Comparison of ENCODE assay signal across 12 mouse cellular contexts in the genomic region with DNA sequence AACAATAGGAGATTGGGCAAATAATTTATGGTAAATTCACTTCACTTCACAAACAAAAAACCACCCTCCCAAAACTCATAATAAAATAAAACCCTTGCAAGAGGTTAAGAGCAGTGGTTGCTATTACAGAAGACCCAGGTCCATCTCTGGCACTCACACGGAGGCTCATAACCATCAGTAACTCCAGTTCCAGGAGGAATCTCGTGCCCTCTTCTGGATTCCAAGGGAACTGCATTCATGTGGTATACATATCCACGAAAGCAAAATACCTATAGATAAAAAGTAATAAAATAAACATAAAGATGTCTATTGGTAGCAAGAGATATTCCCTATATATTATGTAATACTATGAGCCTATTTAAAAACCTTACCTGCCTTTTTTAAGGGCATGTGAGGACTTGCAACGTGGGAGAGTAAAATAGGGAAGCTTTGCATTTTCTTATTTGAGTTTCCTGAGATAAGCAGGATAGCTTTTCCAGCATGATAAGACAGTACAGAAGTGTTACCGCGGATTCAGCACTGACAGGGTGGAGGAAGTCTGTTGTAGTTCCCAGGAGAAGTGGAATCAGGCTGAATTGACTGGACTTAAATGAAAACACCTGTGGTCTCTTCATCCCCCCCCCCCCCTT. TPM values are rescaled to one million over a fixed set of nuclear protein-coding genes. Genes with fewer than 3 reads are reported as not detected.
DNase-seq lines count a peak whose midpoint lies in the region; ATAC-seq and TF ChIP-seq lines count a peak whose summit lies in the region.
"Had no signal": no experiment of that assay in that cellular context is flagged by ENCODE, and none has a peak within 500 bp of the region (broad histone marks: within the 10 kb centered on the region; RNA-seq: fewer than 3 reads in every experiment).

No protein-coding gene starts in this region.

- peak; percentile 10 for DNase-seq in CD4-positive, CD25-positive, alpha-beta regulatory T cell, adult 2 months (ENCODE audit: low read depth, low spot score)
- peak; percentile 34 for DNase-seq in 3T3-L1 (ENCODE audit: low read depth, low spot score)
- peak; percentile 32 for DNase-seq in c-Kit-positive CD71-positive TER-119-positive erythroid progenitor cells, embryonic 14.5 days (ENCODE audit: low spot score)
- no peak for DNase-seq in forebrain, embryonic 11.5 days (ENCODE audit: low spot score)
- DNase-seq in layer of hippocampus, adult 18-20 months (ENCODE audit: low spot score in 2 of 2) = no peak

- H3K4me1 ChIP-seq in intestine, postnatal 0 days (replicated peaks; ENCODE audit: control insufficient read depth, insufficient read depth, low read length) = no peaks in the 10 kb centered on the region
- no peaks in the 10 kb centered on the region for H3K4me1 ChIP-seq in intestine, embryonic 16.5 days (ENCODE audit: control insufficient read depth, insufficient read depth, low read length)
- H3K4me1 ChIP-seq in forebrain, embryonic 11.5 days (replicated peaks; ENCODE audit: control insufficient read depth, insufficient read depth, low read length) = peaks cover 2% of the 10 kb centered on the region; the same call in 1 of the 2 replicates
- H3K4me1 ChIP-seq: heart, embryonic 15.5 days had no signal

- H3K9me3 ChIP-seq in intestine, postnatal 0 days (ENCODE audit: control insufficient read depth) = no peaks in the 10 kb centered on the region
- H3K9me3 ChIP-seq in intestine, embryonic 16.5 days (ENCODE audit: control insufficient read depth, low read length) = no peaks in the 10 kb centered on the region
- H3K9me3 ChIP-seq in forebrain, embryonic 11.5 days (ENCODE audit: control insufficient read depth, low read length) = no peaks in the 10 kb centered on the region
- H3K9me3 ChIP-seq: heart, embryonic 15.5 days; limb, embryonic 13.5 days; midbrain, embryonic 10.5 days; neural tube, embryonic 15.5 days had no signal

- no peak overlapping the region for H3K4me3 ChIP-seq in intestine, postnatal 0 days (ENCODE audit: low read depth, low read length)
- H3K4me3 ChIP-seq in intestine, embryonic 16.5 days (ENCODE audit: low read length) = no peak overlapping the region
- no peak overlapping the region for H3K4me3 ChIP-seq in forebrain, embryonic 11.5 days (ENCODE audit: low read depth, low read length)
- H3K4me3 ChIP-seq: heart, embryonic 15.5 days; limb, embryonic 13.5 days; midbrain, embryonic 10.5 days; neural tube, embryonic 15.5 days had no signal

- no peak overlapping the region for H3K4me2 ChIP-seq in intestine, postnatal 0 days (replicated peaks; ENCODE audit: low read depth)
- H3K4me2 ChIP-seq in intestine, embryonic 16.5 days (ENCODE audit: low read depth, low read length) = no peak overlapping the region
- no peak overlapping the region for H3K4me2 ChIP-seq in forebrain, embryonic 11.5 days (ENCODE audit: low read depth, low read length, severe bottlenecking)
- H3K4me2 ChIP-seq: heart, embryonic 15.5 days; limb, embryonic 13.5 days; neural tube, embryonic 15.5 days had no signal

- 46% methylated on average over 6 of the region's 6 CpGs for WGBS in intestine, postnatal 0 days
- 55% methylated on average over 6 of the region's 6 CpGs for WGBS in intestine, embryonic 16.5 days
- WGBS in forebrain, embryonic 11.5 days = 61% methylated on average over 6 of the region's 6 CpGs

- no peak for ATAC-seq in CD4-positive, CD25-positive, alpha-beta regulatory T cell, adult 4 months
- ATAC-seq in intestine, postnatal 0 days = no peak
- no peak for ATAC-seq in intestine, embryonic 16.5 days
- ATAC-seq in forebrain, embryonic 11.5 days (replicated peaks; ENCODE audit: low FRiP score) = no peak

- H3K27ac ChIP-seq in intestine, postnatal 0 days (ENCODE audit: low read depth, low read length) = no peak overlapping the region
- H3K27ac ChIP-seq in intestine, embryonic 16.5 days (ENCODE audit: low read length) = no peak overlapping the region
- H3K27ac ChIP-seq in forebrain, embryonic 11.5 days (ENCODE audit: low read depth, low read length) = no peak overlapping the region
- H3K27ac ChIP-seq: heart, embryonic 15.5 days; limb, embryonic 13.5 days; midbrain, embryonic 10.5 days; neural tube, embryonic 15.5 days had no signal

- H3K27me3 ChIP-seq in intestine, postnatal 0 days (replicated peaks; ENCODE audit: control insufficient read depth, insufficient read depth, low read length) = 0 out of 2 replicates have a peak, but pooled peaks cover 5% of the 10 kb centered on the region
- H3K27me3 ChIP-seq in intestine, embryonic 16.5 days (replicated peaks; ENCODE audit: control insufficient read depth, insufficient read depth, low read length) = no peaks in the 10 kb centered on the region
- no peaks in the 10 kb centered on the region for H3K27me3 ChIP-seq in forebrain, embryonic 11.5 days (ENCODE audit: control insufficient read depth, insufficient read depth, low read length)
- H3K27me3 ChIP-seq: heart, embryonic 15.5 days; limb, embryonic 13.5 days; neural tube, embryonic 15.5 days had no signal

- no peaks in the 10 kb centered on the region for H3K36me3 ChIP-seq in intestine, postnatal 0 days (ENCODE audit: control insufficient read depth, insufficient read depth)
- H3K36me3 ChIP-seq in intestine, embryonic 16.5 days (ENCODE audit: control insufficient read depth, insufficient read depth, low read length) = no peaks in the 10 kb centered on the region
- H3K36me3 ChIP-seq in forebrain, embryonic 11.5 days (ENCODE audit: control insufficient read depth, insufficient read depth, low read length) = no peaks in the 10 kb centered on the region
- H3K36me3 ChIP-seq: heart, embryonic 15.5 days; limb, embryonic 13.5 days; midbrain, embryonic 10.5 days; neural tube, embryonic 15.5 days had no signal

- H3K9ac ChIP-seq in intestine, postnatal 0 days (ENCODE audit: low read depth, low read length) = no peak overlapping the region
- no peak overlapping the region for H3K9ac ChIP-seq in intestine, embryonic 16.5 days (ENCODE audit: low read depth, low read length)
- no peak overlapping the region for H3K9ac ChIP-seq in forebrain, embryonic 11.5 days (ENCODE audit: low read length)
- H3K9ac ChIP-seq: heart, embryonic 15.5 days; limb, embryonic 13.5 days; neural tube, embryonic 15.5 days had no signal

- TF ChIP-seq CTCF in intestine, postnatal 0 days (IDR thresholded peaks at IDR 0.05; ENCODE audit: low read depth) = peak; percentile 59

RNA-seq across cellular contexts. Expression of gene Max, which starts 49.2 kb away (rescaled TPM):
- 100 to 1,000 TPM in 1 of 2 experiments, 10 to 100 TPM in 1; 38.1 to 126 TPM for polyA plus RNA-seq in CD4-positive, CD25-positive, alpha-beta regulatory T cell, adult 4 months (2017; shearing (Covaris generic))
- polyA plus RNA-seq in intestine, postnatal 0 days (2015; fragmentation: Nextera tagmentation; extraction: Ambion mirVana) = 24.7 and 27.7 TPM in 2 replicates
- 14.2 and 15.0 TPM in 2 replicates for polyA plus RNA-seq in intestine, embryonic 16.5 days (2015; fragmentation: Nextera tagmentation; extraction: Ambion mirVana)
- 19.4 and 21.5 TPM in 2 replicates for polyA plus RNA-seq in forebrain, embryonic 11.5 days (2014; fragmentation: Nextera tagmentation; extraction: Ambion mirVana)
- 10 to 100 TPM; 75.3 to 76.5 TPM for total RNA-seq in layer of hippocampus, adult 18-20 months (2021)

Comparison
In these comparisons a context has a peak if more than half of its experiments do, and no peak if none do; other contexts are left out.
1. DNase-seq: peak in CD4-positive, CD25-positive, alpha-beta regulatory T cell, adult 2 months (single experiment), 3T3-L1 (single experiment) and c-Kit-positive CD71-positive TER-119-positive erythroid progenitor cells, embryonic 14.5 days (single experiment); none in forebrain, embryonic 11.5 days (single experiment) and layer of hippocampus, adult 18-20 months (0 of 2).